Mouse (Mus musculus) brain, adult 2 months (tissue): ENCODE data around the gene Rorc.

Source experiments
- DNase-seq: peaks from one replicate; pipeline ENCODE4 v3.0.0; 2011; ENCODE audit warnings: low read depth, low spot score

Gene Rorc

GRCm38 (mm10) chr3:94377028-94377923 is 4.7 kb downstream of the Rorc start:
- no peak for DNase-seq

- DNase-seq: peak; percentile 66
Measured at GRCm38 (mm10) chr3:94379831-94380510, 7.4 kb downstream of the Rorc start.

- DNase-seq: no peak
Measured at GRCm38 (mm10) chr3:94382308-94382707, 9.7 kb downstream of the Rorc start.

GRCm38 (mm10) chr3:94383476-94383875 is 10.9 kb downstream of the Rorc start:
- DNase-seq: no peak

- no peak for DNase-seq
Measured at GRCm38 (mm10) chr3:94386671-94387070, 14.1 kb downstream of the Rorc start.

GRCm38 (mm10) chr3:94387391-94387790 is 14.8 kb downstream of the Rorc start:
- no peak for DNase-seq

GRCm38 (mm10) chr3:94388047-94388446 is 15.5 kb downstream of the Rorc start:
- DNase-seq: no peak

- no peak for DNase-seq
Measured at GRCm38 (mm10) chr3:94389420-94389819, 16.8 kb downstream of the Rorc start.

GRCm38 (mm10) chr3:94391001-94391400 is 18.4 kb downstream of the Rorc start:
- no peak for DNase-seq

- DNase-seq: no peak
Measured at GRCm38 (mm10) chr3:94392128-94392527, 19.5 kb downstream of the Rorc start.

GRCm38 (mm10) chr3:94393049-94393448 is 20.5 kb downstream of the Rorc start:
- DNase-seq: no peak

GRCm38 (mm10) chr3:94396336-94396735 is 23.7 kb downstream of the Rorc start:
- DNase-seq: no peak

- DNase-seq: no peak
Measured at GRCm38 (mm10) chr3:94396851-94397250, 24.3 kb downstream of the Rorc start.

- no peak for DNase-seq
Measured at GRCm38 (mm10) chr3:94398217-94398616, 25.6 kb downstream of the Rorc start, which contains the start of gene Lingo4. Lingo4 (plus strand) TSS chr3:94398517.

GRCm38 (mm10) chr3:94398943-94399481 is 26.4 kb downstream of the Rorc start:
- DNase-seq: peak; percentile 71

- DNase-seq: no peak
Measured at GRCm38 (mm10) chr3:94399663-94400310, 27.2 kb downstream of the Rorc start.

- no peak for DNase-seq
Measured at GRCm38 (mm10) chr3:94402451-94402850, 29.9 kb downstream of the Rorc start.

- DNase-seq: peak; percentile 84
Measured at GRCm38 (mm10) chr3:94404366-94405054, 31.9 kb downstream of the Rorc start.

- DNase-seq: no peak
Measured at GRCm38 (mm10) chr3:94405561-94405960, 33.0 kb downstream of the Rorc start.

- DNase-seq: no peak
Measured at GRCm38 (mm10) chr3:94412530-94412929, 39.9 kb downstream of the Rorc start.

- peak; percentile 100 for DNase-seq
Measured at GRCm38 (mm10) chr3:94413031-94413679, 40.6 kb downstream of the Rorc start, which contains the start of gene Tdrkh. Tdrkh (plus strand) TSS chr3:94413273.
